Mouse (Mus musculus) splenic B cell, adult 2 months (primary cell): ENCODE results near the gene Slc39a7.

Source experiments
- DNase-seq: peaks from one replicate; pipeline ENCODE4 v3.0.0-alpha.2; 2011; ENCODE audit warnings: low read depth, low spot score
- H3K27me3 ChIP-seq: 2 replicates; pipeline ENCODE4 v1.6.1; 2012; ENCODE audit warnings: mild to moderate bottlenecking, low read length, moderate library complexity, mixed read lengths; ENCODE audit not compliant: control insufficient read depth, poor library complexity, insufficient read depth, severe bottlenecking
- H3K36me3 ChIP-seq: 2 replicates; pipeline ENCODE4 v1.6.1; 2012; ENCODE audit warnings: mild to moderate bottlenecking, low read length, moderate library complexity, mixed read lengths; ENCODE audit not compliant: control insufficient read depth, poor library complexity, insufficient read depth, severe bottlenecking

Slc39a7 gene

GRCm38 (mm10) chr17:34037241-34037640 lies 5.8 kb upstream of the Slc39a7 start:
- Histone ChIP-seq H3K36me3 (peaks cover 22% of the 10 kb centered on the region), H3K27me3 (no peaks in the 10 kb centered on the region; the same call in 1 of the 2 replicates)
- DNase-seq, result no peak

- no peak for DNase-seq
- Histone ChIP-seq H3K36me3 (peaks cover 22% of the 10 kb centered on the region), H3K27me3 (no peaks in the 10 kb centered on the region; the same call in 1 of the 2 replicates)
Observed at GRCm38 (mm10) chr17:34036647-34037046, 5.2 kb upstream of the Slc39a7 start.

- no peaks in the 10 kb centered on the region; the same call in 1 of the 2 replicates for H3K27me3 ChIP-seq
- H3K36me3 ChIP-seq, result peaks cover 22% of the 10 kb centered on the region
- no peak for DNase-seq
Observed at GRCm38 (mm10) chr17:34035517-34035916, 4.0 kb upstream of the Slc39a7 start.

GRCm38 (mm10) chr17:34034064-34034463 lies 2.6 kb upstream of the Slc39a7 start:
- no peaks in the 10 kb centered on the region; the same call in 1 of the 2 replicates for H3K27me3 ChIP-seq
- H3K36me3 ChIP-seq, result peaks cover 28% of the 10 kb centered on the region
- peak; percentile 86 for DNase-seq

- no peak for DNase-seq
- no peaks in the 10 kb centered on the region; the same call in 1 of the 2 replicates for H3K27me3 ChIP-seq
- H3K36me3 ChIP-seq, result peaks cover 28% of the 10 kb centered on the region
Observed at GRCm38 (mm10) chr17:34033441-34033840, 2.0 kb upstream of the Slc39a7 start.

GRCm38 (mm10) chr17:34032806-34033205 lies 1.3 kb upstream of the Slc39a7 start:
- peak; percentile 62 for DNase-seq
- Histone ChIP-seq H3K36me3 (peaks cover 24% of the 10 kb centered on the region), H3K27me3 (no peaks in the 10 kb centered on the region)

- H3K27me3 ChIP-seq, result no peaks in the 10 kb centered on the region
- H3K36me3 ChIP-seq, result peaks cover 19% of the 10 kb centered on the region
- peak; percentile 70 for DNase-seq
Observed at GRCm38 (mm10) chr17:34032174-34032632, 721 bp upstream of the Slc39a7 start.

GRCm38 (mm10) chr17:34030861-34031326 lies 588 bp downstream of the Slc39a7 start:
- no peaks in the 10 kb centered on the region for H3K27me3 ChIP-seq
- H3K36me3 ChIP-seq, result peaks cover 9% of the 10 kb centered on the region
- DNase-seq, result no peak

- no peak for DNase-seq
- H3K36me3 ChIP-seq, result peaks cover 6% of the 10 kb centered on the region
- H3K27me3 ChIP-seq, result no peaks in the 10 kb centered on the region
Observed at GRCm38 (mm10) chr17:34029890-34030595, 1.4 kb downstream of the Slc39a7 start.

- Histone ChIP-seq H3K27me3 (no peaks in the 10 kb centered on the region), H3K36me3 (peaks cover 6% of the 10 kb centered on the region)
- no peak for DNase-seq
Observed at GRCm38 (mm10) chr17:34029150-34029889, 2.2 kb downstream of the Slc39a7 start.

- peaks cover 6% of the 10 kb centered on the region for H3K36me3 ChIP-seq
- H3K27me3 ChIP-seq, result no peaks in the 10 kb centered on the region
- no peak for DNase-seq
Observed at GRCm38 (mm10) chr17:34028501-34029149, 2.9 kb downstream of the Slc39a7 start.

- H3K36me3 ChIP-seq, result peaks cover 6% of the 10 kb centered on the region
- no peaks in the 10 kb centered on the region for H3K27me3 ChIP-seq
- peak; percentile 94 for DNase-seq
Observed at GRCm38 (mm10) chr17:34027656-34028223, 3.7 kb downstream of the Slc39a7 start, which contains the start of gene H2-Ke6. Gene H2-Ke6, minus strand, starts transcription at chr17:34028060.

GRCm38 (mm10) chr17:34026917-34027655 lies 4.4 kb downstream of the Slc39a7 start:
- Histone ChIP-seq H3K27me3 (no peaks in the 10 kb centered on the region), H3K36me3 (peaks cover 9% of the 10 kb centered on the region)
- DNase-seq, result peak; percentile 88

GRCm38 (mm10) chr17:34026221-34026620 lies 5.3 kb downstream of the Slc39a7 start:
- peaks cover 9% of the 10 kb centered on the region for H3K36me3 ChIP-seq
- no peak for DNase-seq
- no peaks in the 10 kb centered on the region for H3K27me3 ChIP-seq
